Mouse (Mus musculus) kidney, postnatal 10 days (tissue): Measurements from ENCODE around the gene Hps5.
"Not testable (repeated sequence)": the region's sequence is repeated elsewhere in the genome, so short reads cannot be mapped to it uniquely, and the experiment has no call there.

Experiments
- DNase-seq: peaks from one replicate; pipeline ENCODE4 v3.0.0; 2021; ENCODE audit warnings: mixed read lengths

Gene Hps5

DNA sequence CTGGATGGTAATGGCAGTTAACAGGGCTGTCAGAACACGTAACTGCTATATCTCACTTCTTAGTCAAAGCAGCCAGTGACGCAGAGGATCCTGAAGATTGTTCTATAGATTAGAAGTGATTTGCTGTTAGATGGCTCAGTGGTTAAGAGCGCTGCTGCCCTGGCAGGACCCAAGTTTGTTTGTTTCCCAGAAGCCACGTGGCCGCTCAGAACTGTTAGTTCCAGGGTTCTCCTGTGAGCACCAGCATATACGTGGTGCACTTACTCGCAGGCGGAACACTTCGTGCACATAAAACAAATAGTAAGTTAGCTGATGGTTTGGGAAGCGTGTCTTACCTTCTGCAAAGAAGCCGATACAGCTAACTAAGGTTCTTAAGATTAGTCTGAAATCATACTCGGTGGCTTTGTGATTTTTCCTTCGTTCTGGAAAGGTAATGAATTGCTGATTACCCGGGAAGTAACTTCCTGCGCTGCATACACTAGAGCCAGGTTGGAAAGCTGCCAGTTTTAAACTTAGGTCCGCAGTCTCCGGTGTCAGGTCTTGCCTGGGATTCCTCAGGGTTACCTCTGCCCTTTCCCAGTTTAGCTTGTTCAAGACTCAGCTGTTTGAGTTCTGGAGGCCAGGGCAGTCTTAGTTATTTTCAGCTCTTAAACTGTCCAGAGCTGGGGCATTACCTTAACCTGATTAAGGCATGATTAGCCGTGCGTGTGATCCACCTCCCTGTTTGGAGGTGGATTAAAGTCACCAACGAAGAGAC is 31.4 kb upstream of the Hps5 start:
- DNase-seq = peak; percentile 49

DNA sequence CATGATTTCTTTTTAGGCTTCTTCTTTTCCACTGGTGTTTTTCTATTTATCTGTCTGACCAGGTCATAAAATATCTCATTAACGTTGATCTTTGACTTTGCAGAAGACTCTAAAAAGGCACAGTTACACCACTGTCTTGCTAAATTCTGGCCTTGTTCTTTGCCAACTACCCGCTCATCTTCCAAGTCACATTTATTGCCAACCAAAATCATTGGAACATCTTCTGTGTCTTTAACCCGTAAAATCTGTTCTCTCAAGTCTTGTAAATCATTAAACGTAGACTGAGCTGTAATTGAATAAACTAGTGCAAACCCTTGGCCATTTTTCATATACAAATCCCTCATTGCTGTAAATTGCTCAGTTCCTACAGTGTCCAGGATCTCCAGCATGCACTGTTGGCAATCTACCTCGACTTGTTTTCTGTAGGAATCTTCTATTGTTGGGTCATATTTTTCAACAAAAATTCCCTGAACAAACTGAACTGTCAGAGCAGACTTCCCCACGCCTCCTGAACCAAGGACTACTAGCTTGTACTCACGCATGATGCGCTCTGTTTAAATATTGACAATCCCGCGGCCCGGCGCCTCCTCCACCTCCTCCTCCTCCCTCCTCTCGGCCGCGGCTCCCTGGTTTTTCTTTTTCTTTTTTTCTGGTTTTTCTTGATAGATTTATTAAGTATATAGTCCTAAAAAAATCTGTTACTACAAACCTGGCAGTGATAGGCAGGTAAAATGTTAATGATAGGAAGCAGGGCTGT is 25.2 kb upstream of the Hps5 start:
- DNase-seq = peak; percentile 33

DNA sequence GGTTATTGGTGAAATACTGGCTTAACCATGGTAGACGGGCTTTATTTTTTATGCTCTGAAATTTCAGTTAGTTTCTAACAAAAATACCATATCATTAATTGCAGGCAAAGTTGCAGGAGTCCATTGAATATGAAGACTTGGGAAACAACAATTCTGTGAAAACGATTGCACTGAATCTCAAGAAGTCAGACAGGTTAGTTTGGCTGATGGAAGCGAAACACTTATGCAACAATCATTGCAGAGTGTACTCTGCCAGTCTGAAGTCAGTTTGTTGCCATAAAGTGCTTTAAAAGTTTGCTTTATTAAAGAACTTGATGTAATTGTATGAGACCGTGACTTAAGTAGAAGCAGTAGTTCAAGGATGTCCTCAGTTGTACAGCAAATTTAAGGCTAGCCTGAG is 18.1 kb upstream of the Hps5 start:
- no peak for DNase-seq

DNA sequence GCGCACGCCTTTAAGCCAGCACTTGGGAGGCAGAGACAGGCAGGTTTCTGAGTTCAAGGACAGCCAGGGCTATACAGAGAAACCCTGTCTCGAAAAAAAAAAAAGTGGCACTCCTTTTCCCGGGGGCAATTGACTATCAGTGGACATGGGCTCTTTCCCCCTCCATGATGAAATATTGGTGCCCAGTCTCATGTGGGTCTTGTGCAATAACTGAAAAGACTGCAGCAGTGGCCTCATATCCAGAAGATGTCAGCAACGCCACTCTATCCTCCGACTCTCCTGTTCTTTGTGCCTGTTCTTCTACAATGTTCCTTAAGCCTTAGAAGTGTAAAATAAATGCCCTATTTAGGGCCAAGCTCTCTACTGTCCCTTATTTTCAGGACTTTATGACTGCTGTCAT is 14.5 kb upstream of the Hps5 start:
- DNase-seq = no peak

DNA sequence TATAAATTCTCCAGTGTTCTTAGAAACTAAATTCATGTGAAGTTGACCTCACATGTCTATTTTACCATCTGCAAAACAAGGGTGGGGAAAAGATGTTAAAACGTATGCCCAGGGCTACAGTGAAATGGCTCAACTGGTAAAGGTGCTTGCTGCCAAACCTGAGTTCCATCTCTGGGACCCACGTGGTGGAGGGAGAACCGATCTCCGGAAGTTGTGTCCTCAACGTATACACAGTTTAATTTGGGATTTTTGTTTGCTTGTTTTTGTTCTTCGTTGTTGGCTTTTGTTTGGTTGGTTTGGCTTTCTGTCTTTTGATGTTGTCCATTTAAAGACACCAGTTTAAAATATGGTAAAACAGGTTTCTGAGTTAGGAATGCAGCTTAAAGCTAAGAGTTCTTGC is 915 bp upstream of the Hps5 start:
- no peak for DNase-seq

DNA sequence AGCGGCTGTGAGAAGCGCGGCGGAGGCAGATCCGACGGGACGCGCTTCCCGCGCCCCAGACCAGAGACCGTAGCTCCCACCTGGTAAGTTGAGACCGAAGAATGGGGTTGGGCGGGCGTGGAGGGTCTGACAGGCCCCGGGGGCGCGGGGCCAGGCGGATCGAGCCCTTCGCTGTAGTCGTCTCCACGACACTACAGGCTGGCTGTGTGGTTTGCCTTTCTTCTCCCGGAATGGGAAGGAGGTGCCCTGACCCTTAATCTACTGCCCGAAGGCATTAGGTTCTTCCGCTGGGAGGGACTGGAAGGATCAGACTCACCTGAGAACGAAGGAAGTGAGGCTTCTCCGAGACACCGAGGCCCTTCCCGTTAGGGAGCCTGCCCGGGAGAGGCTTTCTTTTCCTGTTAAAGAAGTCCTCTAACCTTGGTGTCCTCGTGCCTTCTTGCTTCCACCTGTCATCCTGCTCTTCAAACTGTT is 379 bp upstream of the Hps5 start:
- DNase-seq = no peak

DNA sequence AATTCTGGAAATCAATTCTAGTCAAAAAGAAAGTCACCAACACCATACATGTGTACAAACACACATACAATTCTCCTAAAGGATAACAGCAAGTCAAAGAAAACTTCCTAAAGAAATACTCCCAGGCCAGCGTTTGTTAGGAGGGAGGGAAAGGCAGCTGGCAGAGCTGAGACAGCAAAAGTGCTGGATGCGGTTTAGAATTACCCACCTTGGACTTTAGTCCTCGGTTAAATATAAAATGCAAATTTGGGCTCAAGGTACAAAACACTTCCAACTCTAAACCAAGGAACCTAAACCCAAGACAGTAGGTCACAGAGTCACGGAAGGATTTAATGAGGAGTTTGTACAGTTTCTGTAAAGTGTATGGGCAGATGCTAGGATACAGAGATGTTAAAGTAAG is 2.0 kb downstream of the Hps5 start:
- DNase-seq = no peak

DNA sequence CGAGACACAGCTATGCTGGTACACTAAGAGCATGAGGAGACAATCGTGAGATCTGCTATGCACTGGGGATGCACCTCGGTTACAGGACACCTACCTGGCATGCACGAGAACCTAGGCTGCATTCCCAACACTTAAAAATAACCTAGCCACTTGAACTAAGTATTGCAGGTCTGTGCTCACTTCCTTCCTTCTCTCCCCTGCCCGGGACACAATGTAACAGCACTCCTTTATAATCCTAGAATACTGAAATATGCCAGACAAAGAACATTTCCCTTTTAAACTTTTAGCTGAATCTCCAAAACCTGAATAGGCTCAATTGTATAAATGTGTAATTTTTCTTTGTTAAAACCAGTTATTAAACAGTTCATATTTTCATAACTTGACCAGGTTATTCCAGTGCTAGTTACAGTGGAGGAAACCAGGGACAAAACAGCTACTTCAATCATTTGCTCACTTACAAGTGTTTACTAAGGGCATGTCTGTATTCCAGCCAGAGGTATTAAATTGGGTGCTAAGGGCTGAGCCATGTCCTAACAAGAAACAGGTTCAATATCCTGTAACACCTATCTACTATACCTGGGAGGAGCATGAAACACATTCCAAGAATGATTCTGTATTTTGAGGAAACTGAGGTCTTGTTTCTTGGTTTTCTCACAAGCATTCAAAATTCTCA is 6.6 kb downstream of the Hps5 start:
- no peak for DNase-seq

DNA sequence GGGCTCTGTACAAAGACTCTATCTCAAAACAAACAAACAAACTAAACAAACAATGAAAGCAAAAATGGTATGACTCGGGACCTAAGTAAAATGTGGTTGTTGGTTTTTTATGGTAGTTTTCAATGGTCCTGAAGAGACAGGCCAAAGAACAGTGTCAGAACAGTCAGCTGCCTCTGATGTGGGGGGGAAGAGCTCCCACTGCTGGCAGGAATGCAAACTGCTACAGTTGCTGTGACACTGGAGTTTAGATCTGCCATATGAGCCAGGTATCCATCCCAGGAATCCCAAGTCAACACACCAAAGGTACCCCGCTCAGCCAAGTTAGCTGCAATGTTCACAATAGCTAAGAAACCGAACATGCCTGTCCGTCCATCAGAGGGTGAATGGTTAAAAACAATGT is 25.2 kb downstream of the Hps5 start:
- DNase-seq = peak; percentile 71

DNA sequence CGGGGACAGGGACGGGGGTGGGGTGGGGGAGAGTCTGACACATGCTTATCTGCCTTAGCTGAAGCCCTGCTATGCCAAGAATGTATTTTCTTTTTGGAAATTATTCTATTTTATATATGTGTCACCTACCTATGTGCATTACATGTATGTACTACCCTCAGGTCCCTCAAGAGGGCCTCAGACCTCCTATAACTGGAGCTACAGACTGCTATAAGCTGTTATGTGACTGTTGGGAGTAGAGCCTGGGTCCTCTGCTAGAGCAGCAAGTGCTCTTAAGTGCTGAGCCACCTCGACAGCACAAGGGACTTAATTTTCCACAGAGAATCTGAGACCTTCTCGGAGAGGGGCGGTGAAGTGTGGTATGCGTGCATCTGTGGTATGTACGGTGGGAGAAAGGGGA is 27.4 kb downstream of the Hps5 start:
- no peak for DNase-seq

DNA sequence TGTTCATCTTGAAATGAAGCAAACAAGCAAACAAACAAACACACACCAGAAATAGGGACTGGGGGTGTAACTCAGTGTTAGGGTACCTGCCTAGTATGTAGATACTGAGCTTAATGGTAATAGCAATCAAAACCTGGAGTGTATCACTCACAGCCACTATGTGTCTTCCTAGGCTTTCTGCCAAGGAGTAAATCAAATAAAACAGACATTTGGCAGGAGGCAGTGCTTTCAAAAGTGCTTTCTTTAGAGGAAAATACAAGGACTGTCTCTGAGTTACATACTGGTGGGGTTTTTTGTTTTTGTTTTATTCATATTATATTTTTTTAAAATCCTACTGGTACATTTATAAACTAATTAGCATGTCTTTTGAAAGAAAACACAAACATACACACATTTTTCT is 28.5 kb downstream of the Hps5 start:
- no peak for DNase-seq

DNA sequence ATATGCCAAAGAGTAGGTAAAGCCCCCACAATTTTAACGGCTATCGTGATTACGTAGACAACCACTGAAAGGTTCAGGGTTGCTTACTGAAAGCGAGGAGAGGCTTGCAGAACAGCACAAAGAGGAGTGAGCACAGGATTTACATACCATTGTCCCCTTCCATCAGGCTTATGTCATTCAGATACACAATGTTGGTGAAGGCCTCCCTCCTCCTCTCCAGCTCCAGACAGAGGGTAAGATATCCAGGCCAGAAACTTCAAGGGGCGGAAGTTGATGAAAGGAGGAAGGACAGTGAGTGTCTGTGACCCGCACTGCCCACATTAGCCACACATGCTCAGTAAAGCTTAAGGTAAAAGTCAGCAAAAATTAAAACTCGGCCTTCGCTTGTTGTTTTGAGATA is 31.2 kb downstream of the Hps5 start:
- no peak for DNase-seq

DNA sequence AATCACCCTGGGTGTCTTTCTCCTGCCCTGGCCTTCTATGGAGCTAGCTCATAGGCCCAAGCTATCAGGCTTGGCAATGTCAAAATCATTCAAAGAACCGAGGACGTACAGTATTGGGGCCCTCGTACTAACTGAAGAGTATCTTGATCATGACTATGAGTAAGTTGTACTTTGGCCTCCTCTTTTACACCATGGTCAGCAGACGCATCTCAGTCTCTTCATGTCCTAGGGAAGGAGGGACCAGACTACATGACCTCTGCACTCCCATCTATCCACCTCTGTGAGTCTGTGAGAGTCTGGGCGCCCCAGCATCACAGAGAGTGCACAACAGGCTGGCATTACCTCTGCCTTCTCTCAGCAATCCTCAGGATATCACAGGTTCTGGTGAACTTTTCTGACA is 33.3 kb downstream of the Hps5 start:
- no peak for DNase-seq

DNA sequence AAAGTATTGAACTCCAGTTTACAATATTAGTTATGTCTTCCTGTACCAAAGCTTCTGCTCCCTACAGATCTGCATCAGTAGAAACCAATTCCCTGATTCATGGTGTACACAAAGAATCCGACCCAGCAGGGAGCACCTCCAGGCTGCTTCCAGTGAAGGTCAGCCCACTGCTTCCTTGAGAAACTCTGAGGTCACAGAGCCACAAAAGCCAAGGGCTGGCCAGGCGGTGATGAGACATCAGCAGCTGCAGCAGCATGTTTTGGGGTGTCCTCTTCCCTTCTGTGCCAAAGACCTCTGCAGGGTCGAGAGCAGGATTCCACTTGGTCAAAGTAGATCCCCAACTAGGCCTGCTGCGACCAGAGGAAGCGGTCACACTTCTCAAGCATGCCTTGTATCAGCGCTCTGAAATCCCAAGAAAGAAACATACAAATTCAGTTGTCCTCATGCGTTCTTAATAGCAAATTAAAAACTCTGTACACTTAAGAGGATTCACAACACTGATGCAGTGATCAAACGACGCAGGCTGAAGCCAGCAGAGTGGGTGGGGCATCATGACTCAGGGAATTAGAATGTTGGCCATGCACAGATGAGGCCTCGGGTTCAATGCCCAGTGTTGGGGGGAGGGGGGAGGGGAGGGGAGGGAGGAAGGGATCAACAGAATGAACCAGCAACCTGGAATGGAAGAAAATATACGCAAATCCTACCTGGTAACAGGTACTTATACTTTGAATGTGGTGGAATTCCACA is 34.6 kb downstream of the Hps5 start:
- DNase-seq = no peak

DNA sequence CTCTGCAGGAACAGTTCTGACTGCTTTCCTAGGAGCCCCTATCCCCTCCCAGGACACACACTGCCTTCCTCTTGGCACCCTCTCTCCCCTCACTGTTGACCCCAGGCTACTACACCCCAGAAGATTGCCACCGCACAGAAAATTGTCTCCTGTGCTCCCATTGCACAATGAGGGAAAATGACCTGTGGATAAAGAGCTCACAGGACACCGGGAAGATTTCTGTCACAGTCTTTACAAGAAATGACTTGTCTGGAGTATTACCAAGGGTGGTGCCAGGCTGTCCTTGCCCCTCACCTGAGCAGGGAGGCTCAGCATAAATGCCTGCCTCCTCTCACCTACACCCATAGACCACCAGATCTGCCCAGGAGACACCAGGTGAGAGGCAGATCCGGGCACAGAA is 44.4 kb downstream of the Hps5 start, which contains the start of gene Saa2:
TSS of gene Saa2 (plus strand) at position 301 of the 400 bp plus-strand sequence.
- no peak for DNase-seq

DNA sequence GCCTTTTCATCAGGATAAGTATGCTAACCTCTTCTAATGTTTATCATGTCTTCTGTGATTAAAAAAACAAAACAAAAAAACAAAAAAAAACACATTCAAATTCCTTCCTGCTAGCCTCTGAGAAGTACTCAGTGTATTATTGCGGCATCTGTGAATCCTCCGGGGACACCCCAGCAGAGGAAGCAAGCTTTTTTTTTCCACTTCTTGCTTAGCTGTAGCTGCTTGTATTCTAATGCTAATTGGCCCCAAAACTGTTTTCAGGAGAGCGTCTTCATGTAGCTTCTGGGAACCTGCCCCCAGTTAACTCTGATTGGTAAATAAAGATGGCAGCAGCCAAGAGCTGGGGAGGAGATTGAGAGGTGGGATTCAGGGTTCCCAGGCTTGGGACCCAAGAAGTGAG is 47.4 kb downstream of the Hps5 start:
- DNase-seq = no peak

DNA sequence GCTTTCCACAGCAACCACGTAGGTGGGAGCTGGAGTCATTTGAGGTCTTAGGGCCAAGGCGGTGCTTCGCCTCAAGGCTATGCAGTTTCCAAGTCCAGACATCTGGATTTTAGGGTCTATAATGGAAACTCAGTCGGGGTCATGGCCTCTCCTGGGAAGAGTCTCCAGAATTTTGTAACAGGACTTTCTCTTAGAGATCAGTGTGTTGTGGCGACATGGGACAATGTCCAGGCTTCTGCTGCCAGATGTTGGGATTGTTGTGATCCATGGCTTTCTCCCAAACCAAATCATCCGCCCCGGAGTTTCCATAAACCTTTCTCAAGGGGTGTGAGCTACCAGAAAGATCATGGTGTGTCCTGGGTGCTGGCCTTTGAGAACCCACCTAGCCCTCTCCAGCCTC is 49.5 kb downstream of the Hps5 start:
- no peak for DNase-seq

DNA sequence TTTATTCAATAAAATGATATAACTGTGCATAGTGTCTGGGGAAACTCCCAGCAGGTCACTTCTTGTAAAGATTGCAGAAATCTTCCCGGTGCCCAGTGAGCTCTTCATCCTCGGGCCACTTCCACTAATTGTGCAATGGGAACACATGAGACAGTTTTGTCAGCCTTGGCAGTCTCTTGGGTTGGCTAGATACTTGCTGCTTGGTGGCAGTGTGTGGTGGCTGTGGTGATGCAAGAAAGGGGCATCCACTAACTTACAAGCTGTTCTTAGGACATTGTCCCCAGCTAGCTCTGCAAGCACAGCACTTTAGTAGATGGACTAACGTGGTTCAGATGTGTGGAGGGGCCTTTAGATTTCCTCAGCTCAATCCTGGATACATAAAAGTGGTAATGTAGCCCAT is 50.0 kb downstream of the Hps5 start:
- DNase-seq = no peak

DNA sequence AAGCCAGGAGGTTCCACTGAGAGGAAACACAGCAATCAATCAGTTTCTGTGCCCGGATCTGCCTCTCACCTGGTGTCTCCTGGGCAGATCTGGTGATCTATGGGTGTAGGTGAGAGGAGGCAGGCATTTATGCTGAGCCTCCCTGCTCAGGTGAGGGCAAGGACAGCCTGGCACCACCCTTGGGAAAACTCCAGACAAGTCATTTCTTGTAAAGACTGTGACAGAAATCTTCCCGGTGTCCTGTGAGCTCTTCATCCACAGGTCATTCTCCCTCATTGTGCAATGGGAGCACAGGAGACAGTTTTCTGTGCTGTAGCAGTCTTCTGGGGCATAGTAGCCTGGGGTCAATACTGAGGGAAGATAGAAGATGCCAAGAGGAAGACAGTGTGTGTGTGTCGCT is 53.0 kb downstream of the Hps5 start, which contains the start of gene Saa1:
TSS of gene Saa1 (minus strand) at position 101 of the 400 bp plus-strand sequence.
- not testable (repeated sequence) for DNase-seq

DNA sequence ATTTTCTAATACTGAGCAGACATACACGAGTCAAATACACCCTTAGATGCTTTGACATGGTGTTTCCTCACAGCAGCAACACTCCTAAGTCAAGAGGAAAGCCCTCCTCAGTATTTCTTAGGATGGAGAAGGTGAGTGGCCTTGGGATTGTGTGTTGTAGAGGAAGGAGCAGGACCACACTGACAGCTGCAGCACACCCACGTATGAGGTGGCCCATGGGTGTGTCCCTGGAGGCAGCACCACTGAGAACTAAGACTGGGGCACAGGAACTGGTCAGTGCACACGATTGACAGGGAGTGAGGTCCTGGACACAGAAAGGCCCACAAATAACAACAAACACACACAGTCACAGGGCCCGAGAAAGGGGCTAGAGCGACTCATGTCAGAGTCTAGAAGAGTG is 55.8 kb downstream of the Hps5 start:
- DNase-seq = not testable (repeated sequence)

DNA sequence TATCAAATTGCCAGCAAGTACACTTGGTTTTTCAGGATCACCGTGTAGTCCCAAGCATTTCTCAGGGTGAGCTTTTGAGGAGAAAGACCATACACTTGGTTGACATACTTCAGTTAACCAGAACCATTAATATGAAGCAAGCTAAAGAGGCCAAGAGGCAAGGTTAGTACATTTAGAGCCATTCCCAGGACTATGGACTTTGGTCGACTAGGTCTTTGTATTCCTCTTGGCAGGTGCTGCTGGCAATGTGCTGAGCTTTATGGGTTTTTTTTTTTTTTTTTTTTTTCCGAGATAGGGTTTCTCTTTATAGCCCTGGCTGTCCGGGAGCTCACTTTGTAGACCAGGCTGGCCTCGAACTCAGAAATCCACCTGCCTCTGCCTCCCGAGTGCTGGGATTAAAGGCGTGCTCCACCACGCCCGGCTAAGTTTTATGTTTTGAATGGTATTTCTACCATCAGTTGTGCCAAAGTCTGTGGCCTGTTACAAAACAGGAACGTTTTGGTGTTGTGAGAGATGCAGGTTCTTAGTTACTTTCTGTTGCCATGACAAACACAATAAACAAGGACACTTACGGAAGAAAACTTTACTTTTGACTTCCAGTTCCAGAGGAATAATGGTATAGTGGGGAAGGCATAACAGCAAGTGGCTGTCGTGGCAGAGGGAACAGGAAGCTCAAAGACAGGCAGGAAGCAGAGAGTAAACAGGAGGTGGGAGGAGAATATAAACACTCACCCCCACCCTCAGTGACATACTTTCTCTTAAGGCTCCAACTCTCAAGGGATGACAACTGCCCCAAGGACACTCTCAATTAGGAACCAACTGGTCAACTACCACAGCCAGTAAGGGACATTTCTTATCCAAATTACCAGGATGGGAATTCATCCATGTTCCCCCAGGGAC is 57.1 kb downstream of the Hps5 start:
- no peak for DNase-seq

DNA sequence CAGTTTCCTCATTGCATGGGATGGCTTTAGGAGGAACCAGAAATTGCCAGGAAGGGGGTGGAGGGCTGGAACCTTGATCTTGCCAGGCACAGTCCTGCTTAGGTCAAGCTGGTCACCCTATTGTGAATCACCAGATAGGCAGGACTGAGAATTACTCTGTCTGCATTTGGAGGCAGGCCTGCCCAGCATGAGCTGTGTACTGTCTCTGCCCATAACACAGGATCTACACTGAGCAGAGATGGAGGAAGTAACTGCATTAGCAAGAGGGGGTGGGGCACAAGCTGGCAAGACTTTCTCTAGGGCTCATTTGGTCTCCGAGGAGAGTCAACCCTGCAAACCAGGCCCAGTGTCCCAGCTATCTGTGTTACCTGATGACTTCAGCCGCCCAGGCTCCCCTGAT is 60.9 kb downstream of the Hps5 start:
- no peak for DNase-seq
